Mouse (Mus musculus) MEL (cell line): ENCODE results near the gene Ncoa7. TPM values are rescaled to one million over a fixed set of nuclear protein-coding genes. Genes with fewer than 3 reads are reported as not detected.

Source experiments
- DNase-seq: peaks from one replicate; pipeline ENCODE4 v3.0.0; 2011; ENCODE audit warnings: low read depth, low spot score
- H3K27ac ChIP-seq: 2 replicates; pipeline ENCODE4 v1.5.1; 2012; ENCODE audit warnings: low read depth, mild to moderate bottlenecking, control low read depth, low read length, moderate library complexity; ENCODE audit not compliant: control insufficient read depth
- H3K27me3 ChIP-seq, 2 experiments: fragments of 150-350 bp in 1 of 2; sonication (generic) in 1 of 2; 2 replicates each; pipeline ENCODE4 v1.6.1; 2012; ENCODE audit warnings: low read length in 2 of 2, mild to moderate bottlenecking in 2 of 2, improper control_type of control experiment in 1 of 2, moderate library complexity in 1 of 2; ENCODE audit not compliant: insufficient read depth in 2 of 2, control insufficient read depth in 1 of 2
- H3K36me3 ChIP-seq, 2 experiments: 2 replicates each; pipeline ENCODE4 v1.6.1; 2012 to 2014; ENCODE audit warnings: low read length in 2 of 2, improper control_type of control experiment in 1 of 2, inconsistent platforms in 1 of 2, mild to moderate bottlenecking in 1 of 2; ENCODE audit not compliant: insufficient read depth in 2 of 2, control insufficient read depth in 1 of 2
- H3K4me1 ChIP-seq, 2 experiments: fragments of 150-350 bp in 1 of 2; sonication (generic) in 1 of 2; 2 replicates each; pipeline ENCODE4 v1.6.1; 2012; ENCODE audit warnings: low read length in 2 of 2, improper control_type of control experiment in 1 of 2, mild to moderate bottlenecking in 1 of 2; ENCODE audit not compliant: insufficient read depth in 2 of 2, control insufficient read depth in 1 of 2
- H3K4me3 ChIP-seq, 2 experiments: fragments of 150-350 bp in 1 of 2; sonication (generic) in 1 of 2; 2 replicates each; pipeline ENCODE4 v1.5.1; 2012; ENCODE audit warnings: low read depth in 2 of 2, low read length in 2 of 2, mild to moderate bottlenecking in 2 of 2, moderate library complexity in 2 of 2, control low read depth in 1 of 2, improper control_type of control experiment in 1 of 2; ENCODE audit not compliant: control insufficient read depth in 1 of 2, insufficient read depth in 1 of 2
- H3K79me2 ChIP-seq: 2 replicates; pipeline ENCODE4 v1.6.1; 2012; ENCODE audit warnings: mild to moderate bottlenecking, low read length, moderate library complexity; ENCODE audit not compliant: control insufficient read depth, poor library complexity, insufficient read depth
- H3K9ac ChIP-seq: 2 replicates; pipeline ENCODE4 v1.6.1; 2012; ENCODE audit warnings: low read depth, mild to moderate bottlenecking, control low read depth, low read length, moderate library complexity; ENCODE audit not compliant: control insufficient read depth, poor library complexity, severe bottlenecking
- H3K9me3 ChIP-seq: fragments of 150-350 bp; sonication (generic); replicated peaks from 2 replicates; pipeline ENCODE4 v1.6.1; 2012; ENCODE audit warnings: mild to moderate bottlenecking, low read length, improper control_type of control experiment, moderate library complexity; ENCODE audit not compliant: insufficient read depth
- CHD1 ChIP-seq: IDR thresholded peaks from 2 replicates; pipeline ENCODE4 v1.6.1; 2012; ENCODE audit warnings: low read depth, mild to moderate bottlenecking, inconsistent platforms, low read length, improper control_type of control experiment
- CTCF ChIP-seq, 3 experiments: IDR thresholded peaks in 2 of 3; conservative IDR thresholded peaks in 1 of 3; 2 replicates each; pipeline ENCODE4 v1.5.1; 2011 to 2012; ENCODE audit warnings: low read length in 3 of 3, low read depth in 2 of 3, mild to moderate bottlenecking in 2 of 3, improper control_type of control experiment in 1 of 3, inconsistent platforms in 1 of 3, mixed read lengths in 1 of 3, moderate library complexity in 1 of 3; ENCODE audit not compliant: control insufficient read depth in 1 of 3, insufficient read depth in 1 of 3, poor library complexity in 1 of 3, severe bottlenecking in 1 of 3
- EP300 ChIP-seq, 2 experiments: IDR thresholded peaks; 2 replicates each; pipeline ENCODE4 v1.6.1; 2011; ENCODE audit warnings: improper control_type of control experiment in 2 of 2, low read length in 2 of 2, low read depth in 1 of 2, mild to moderate bottlenecking in 1 of 2
- ETS1 ChIP-seq: IDR thresholded peaks from 2 replicates; pipeline ENCODE4 v1.6.1; 2012; ENCODE audit warnings: low read depth, mild to moderate bottlenecking, inconsistent platforms, low read length, improper control_type of control experiment, moderate library complexity
- GATA1 ChIP-seq: IDR thresholded peaks from 2 replicates; pipeline ENCODE4 v1.6.1; 2011; ENCODE audit warnings: low read depth, low read length, improper control_type of control experiment
- KAT2A ChIP-seq: conservative IDR thresholded peaks from 2 replicates; pipeline ENCODE4 v1.6.1; 2012; ENCODE audit warnings: low read depth, low read length, improper control_type of control experiment, inconsistent platforms
- MAX ChIP-seq: IDR thresholded peaks from 2 replicates; pipeline ENCODE4 v1.6.1; 2011; ENCODE audit warnings: low read length, improper control_type of control experiment
- MAZ ChIP-seq: IDR thresholded peaks from 2 replicates; pipeline ENCODE4 v1.6.1; 2012; ENCODE audit warnings: low read depth, mild to moderate bottlenecking, inconsistent platforms, low read length, improper control_type of control experiment
- MEF2A ChIP-seq: IDR thresholded peaks from 2 replicates; pipeline ENCODE4 v1.6.1; 2014; ENCODE audit warnings: low read depth, mild to moderate bottlenecking, inconsistent platforms, low read length, improper control_type of control experiment; ENCODE audit not compliant: poor library complexity, insufficient replicate concordance, severe bottlenecking; ENCODE audit errors: extremely low read depth
- MXI1 ChIP-seq: IDR thresholded peaks from 2 replicates; pipeline ENCODE4 v1.6.1; 2011; ENCODE audit warnings: mild to moderate bottlenecking, low read depth, low read length, improper control_type of control experiment
- MYB ChIP-seq: IDR thresholded peaks from 2 replicates; pipeline ENCODE4 v1.6.1; 2011; ENCODE audit warnings: mild to moderate bottlenecking, low read depth, low read length, improper control_type of control experiment
- NELFE ChIP-seq: IDR thresholded peaks from 2 replicates; pipeline ENCODE4 v1.6.1; 2011; ENCODE audit warnings: low read depth, low read length, improper control_type of control experiment
- NRF1 ChIP-seq: IDR thresholded peaks from 2 replicates; pipeline ENCODE4 v1.6.1; 2014; ENCODE audit warnings: low read depth, mild to moderate bottlenecking, inconsistent platforms, low read length, improper control_type of control experiment, moderate library complexity; ENCODE audit not compliant: poor library complexity, insufficient read depth, severe bottlenecking
- POLR2AphosphoS2 ChIP-seq: IDR thresholded peaks from 2 replicates; pipeline ENCODE4 v1.6.1; 2011; ENCODE audit warnings: low read length, improper control_type of control experiment
- POLR2AphosphoS5 ChIP-seq: IDR thresholded peaks from 2 replicates; pipeline ENCODE4 v1.6.1; 2012; ENCODE audit warnings: low read depth, borderline replicate concordance, mild to moderate bottlenecking, inconsistent platforms, low read length, moderate library complexity, mixed read lengths
- RCOR1 ChIP-seq: IDR thresholded peaks from 2 replicates; pipeline ENCODE4 v1.6.1; 2012; ENCODE audit warnings: low read depth, mild to moderate bottlenecking, inconsistent platforms, low read length, improper control_type of control experiment
- SIN3A ChIP-seq: IDR thresholded peaks from 2 replicates; pipeline ENCODE4 v1.6.1; 2012; ENCODE audit warnings: low read length, improper control_type of control experiment, inconsistent platforms
- SMC3 ChIP-seq: IDR thresholded peaks from 2 replicates; pipeline ENCODE4 v1.6.1; 2011; ENCODE audit warnings: low read depth, low read length, improper control_type of control experiment
- TAL1 ChIP-seq: IDR thresholded peaks from 2 replicates; pipeline ENCODE4 v1.6.1; 2012; ENCODE audit warnings: mild to moderate bottlenecking, inconsistent platforms, low read length, moderate library complexity, mixed read lengths
- TBP ChIP-seq: IDR thresholded peaks from 2 replicates; pipeline ENCODE4 v1.8.0; 2011; ENCODE audit warnings: low read depth, low read length, improper control_type of control experiment
- TCF12 ChIP-seq: IDR thresholded peaks from 2 replicates; pipeline ENCODE4 v1.6.1; 2014; ENCODE audit warnings: low read depth, mild to moderate bottlenecking, inconsistent platforms, low read length, improper control_type of control experiment, moderate library complexity
- UBTF ChIP-seq: IDR thresholded peaks from 2 replicates; pipeline ENCODE4 v1.6.1; 2012; ENCODE audit warnings: low read depth, mild to moderate bottlenecking, inconsistent platforms, low read length, improper control_type of control experiment, moderate library complexity, borderline replicate concordance; ENCODE audit not compliant: insufficient read depth
- USF1 ChIP-seq: IDR thresholded peaks from 2 replicates; pipeline ENCODE4 v1.6.1; 2014; ENCODE audit warnings: low read depth, mild to moderate bottlenecking, inconsistent platforms, low read length, improper control_type of control experiment, moderate library complexity
- USF2 ChIP-seq, 2 experiments: IDR thresholded peaks; 2 replicates each; pipeline ENCODE4 v1.6.1; 2011 to 2012; ENCODE audit warnings: improper control_type of control experiment in 2 of 2, low read length in 2 of 2, borderline replicate concordance in 1 of 2, inconsistent platforms in 1 of 2, low read depth in 1 of 2, mild to moderate bottlenecking in 1 of 2; ENCODE audit not compliant: insufficient read depth in 1 of 2
- ZC3H11A ChIP-seq: IDR thresholded peaks from 2 replicates; pipeline ENCODE4 v1.6.1; 2012; ENCODE audit warnings: low read depth, mild to moderate bottlenecking, inconsistent platforms, low read length, improper control_type of control experiment
- ZKSCAN1 ChIP-seq: IDR thresholded peaks from 2 replicates; pipeline ENCODE4 v1.6.1; 2012; ENCODE audit warnings: low read depth, mild to moderate bottlenecking, inconsistent platforms, low read length, improper control_type of control experiment, moderate library complexity
- ZNF384 ChIP-seq: IDR thresholded peaks from 2 replicates; pipeline ENCODE4 v1.6.1; 2012; ENCODE audit warnings: low read depth, mild to moderate bottlenecking, inconsistent platforms, low read length, improper control_type of control experiment
- polyA plus RNA-seq, 2 experiments: library from polyadenylated mRNA; stranded (reverse) in 1 of 2; unstranded in 1 of 2; fragments of >175 nt in 1 of 2; fragments of >200 nt in 1 of 2; gene quantifications; 2 replicates each; pipeline versions ENCODE4 v1.2.1 to v1.2.4; 2012; ENCODE audit warnings: low replicate concordance in 2 of 2, low read depth in 1 of 2; ENCODE audit not compliant: insufficient read length in 2 of 2, insufficient read depth in 1 of 2, missing spikeins in 1 of 2
- total RNA-seq: library from RNA; depleted of rRNA; stranded (reverse); fragments of 300-350 nt; gene quantifications from 2 replicates; pipeline ENCODE4 v1.2.3, GENCODE M21; 2012

Ncoa7 gene
- total and polyA plus RNA-seq, 3 experiments = 1.7 to 64.9 (median 4.2) TPM

DNA sequence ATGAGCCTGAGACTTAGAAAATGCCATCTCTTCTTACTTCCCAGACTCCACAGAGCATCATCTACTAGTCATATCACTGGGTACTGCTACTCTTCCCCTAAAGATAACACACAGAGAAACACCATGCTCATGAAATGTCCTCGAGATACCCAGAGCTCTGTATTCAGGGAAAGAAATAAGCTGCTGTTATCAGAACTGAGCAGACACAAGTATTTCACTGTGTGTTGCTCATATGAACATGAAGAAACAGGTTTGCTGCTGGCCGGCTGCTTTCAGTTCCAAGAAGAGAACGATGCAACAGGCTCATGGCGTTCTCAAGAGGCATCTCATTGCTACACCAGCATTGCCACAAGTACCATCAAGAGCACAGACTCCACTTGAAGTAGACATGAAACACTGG is 53.3 kb downstream of the Ncoa7 start (continued):
- TF ChIP-seq NRF1 (no peak), TAL1 (peak; percentile 88), ETS1 (peak; percentile 74), ZNF384 (no peak), GATA1 (peak; percentile 93), USF1 (no peak), ZC3H11A (no peak), MAX (0 out of 2 replicates have a peak, but pooled peaks have one; percentile 44), MXI1 (no peak), CTCF (IDR thresholded peaks at IDR 0.05 in 2 of 3, conservative IDR thresholded peaks at IDR 0.05 in 1 of 3; ENCODE audit: control insufficient read depth in 1 of 3, insufficient read depth in 1 of 3, low read depth in 2 of 3, low read length in 3 of 3, poor library complexity in 1 of 3, severe bottlenecking in 1 of 3) (no peak), POLR2AphosphoS5 (no peak), SMC3 (no peak), TBP (0 out of 2 replicates have a peak, but pooled peaks have one; percentile 18), POLR2AphosphoS2 (no peak), MEF2A (no peak), USF2 (IDR thresholded peaks at IDR 0.05; ENCODE audit: borderline replicate concordance in 1 of 2, insufficient read depth in 1 of 2, low read depth in 1 of 2, low read length in 2 of 2) (no peak)

GRCm38 (mm10) chr10:30745238-30745974 is 57.7 kb downstream of the Ncoa7 start:
- H3K4me1 ChIP-seq = peaks cover 4% of the 10 kb centered on the region in 2 experiments; a peak in 2 of 4 replicates
- no peaks in the 10 kb centered on the region for H3K79me2 ChIP-seq
- H3K9me3 ChIP-seq = no peaks in the 10 kb centered on the region
- H3K36me3 ChIP-seq = peaks cover 0 to 7% of the 10 kb centered on the region in 2 experiments; a peak in 2 of 4 replicates
- TF ChIP-seq USF2 (IDR thresholded peaks at IDR 0.05; ENCODE audit: borderline replicate concordance in 1 of 2, insufficient read depth in 1 of 2, low read depth in 1 of 2, low read length in 2 of 2) (no peak), RCOR1 (no peak), EP300 (IDR thresholded peaks at IDR 0.05; ENCODE audit: low read depth in 1 of 2, low read length in 2 of 2) (no peak), UBTF (no peak), CTCF (IDR thresholded peaks at IDR 0.05 in 2 of 3, conservative IDR thresholded peaks at IDR 0.05 in 1 of 3; ENCODE audit: control insufficient read depth in 1 of 3, insufficient read depth in 1 of 3, low read depth in 2 of 3, low read length in 3 of 3, poor library complexity in 1 of 3, severe bottlenecking in 1 of 3) (no peak), MYB (no peak), CHD1 (no peak), MAZ (no peak), POLR2AphosphoS2 (no peak), POLR2AphosphoS5 (no peak), NELFE (no peak), KAT2A (no peak), TCF12 (no peak), ZKSCAN1 (no peak), SIN3A (no peak), TAL1 (no peak)
- H3K27me3 ChIP-seq = no peaks in the 10 kb centered on the region
- H3K9ac ChIP-seq = no peak overlapping the region
- no peak for DNase-seq
- no peak overlapping the region for H3K27ac ChIP-seq
- H3K4me3 ChIP-seq = no peak overlapping the region
